Mouse (Mus musculus) thymus, postnatal 14 days (tissue): ENCODE results near the gene Ucp3.

Source experiments
- DNase-seq: peaks from one replicate; pipeline ENCODE4 v3.0.0; 2021

Ucp3 gene

DNA sequence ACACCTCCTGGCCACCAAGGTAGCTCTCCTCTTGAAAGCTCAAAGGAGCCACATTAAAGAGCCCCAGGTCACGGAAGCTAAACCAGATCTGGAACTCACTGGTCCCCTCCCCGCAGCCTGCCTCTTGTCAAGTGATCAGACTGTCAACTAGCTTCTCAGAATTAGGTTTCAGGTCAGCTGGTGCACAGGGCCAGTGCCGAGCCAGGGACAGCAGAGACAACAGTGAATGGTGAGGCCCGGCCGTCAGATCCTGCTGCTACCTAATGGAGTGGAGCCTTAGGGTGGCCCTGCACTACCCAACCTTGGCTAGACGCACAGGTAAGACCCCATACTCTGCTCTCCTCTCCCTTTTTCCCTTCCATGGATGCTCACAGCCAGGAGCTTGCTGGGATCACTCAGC lies at the start of gene Ucp3:
Gene Ucp3, plus strand, starts transcription at position 214 of the 400 bp plus-strand sequence.
- no peak for DNase-seq

DNA sequence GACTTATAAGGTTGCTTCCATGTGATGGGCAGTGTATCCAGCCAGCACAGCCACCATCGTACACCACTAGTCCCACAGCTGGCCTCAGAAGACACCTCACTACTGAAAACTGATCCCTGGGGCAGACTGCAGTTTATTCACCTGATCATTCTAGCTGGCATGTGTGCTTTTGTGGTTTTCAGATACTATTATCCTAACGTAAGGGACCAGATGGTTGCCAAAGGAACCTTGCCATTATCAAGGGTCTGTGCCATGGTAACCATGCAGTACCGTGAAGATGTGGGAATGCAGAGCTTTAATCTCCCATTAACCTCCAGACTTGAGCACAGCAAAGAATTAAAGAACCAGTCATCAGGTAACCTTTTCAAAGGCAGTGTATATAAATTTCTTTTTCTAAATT lies 47.0 kb upstream of the Ucp3 start:
- DNase-seq, result no peak

DNA sequence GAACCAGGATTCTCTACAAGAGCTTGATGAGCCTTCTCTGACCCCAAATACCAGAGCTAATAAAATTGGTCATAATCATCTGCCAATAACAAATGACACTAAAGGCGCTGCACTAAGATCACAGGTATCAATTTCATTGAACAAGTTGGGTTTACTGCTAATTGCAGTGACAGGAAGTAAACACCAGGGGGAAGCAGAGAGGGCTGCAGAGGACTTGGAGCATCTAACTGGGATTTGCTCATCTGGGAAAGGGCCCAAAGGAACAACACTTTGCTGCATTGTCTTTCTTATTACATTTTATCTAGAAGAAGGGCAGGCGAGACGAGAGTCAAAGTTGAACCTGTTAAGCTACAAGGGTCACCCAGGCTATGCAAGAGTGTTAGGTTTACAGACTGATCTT lies 43.7 kb upstream of the Ucp3 start:
- peak; percentile 58 for DNase-seq

DNA sequence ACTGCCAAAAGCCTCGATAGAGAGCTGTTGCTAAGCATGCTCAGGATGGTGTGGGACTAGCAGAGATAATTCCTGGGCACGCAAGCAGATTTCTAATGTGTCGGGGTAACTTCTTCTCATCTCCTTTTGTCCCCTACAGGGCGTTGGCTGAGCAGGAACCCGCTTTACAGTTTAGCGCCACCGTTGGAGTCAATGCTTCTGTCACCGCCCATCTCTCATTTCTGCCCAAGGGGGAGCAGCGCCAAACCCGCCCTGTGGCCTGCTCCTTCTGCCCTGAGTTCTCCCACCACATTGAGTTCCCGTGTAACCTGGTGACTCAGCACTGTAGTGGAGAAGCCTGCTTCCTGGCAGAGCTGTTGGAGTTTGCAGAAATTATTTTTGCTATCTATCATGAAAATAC lies 42.9 kb upstream of the Ucp3 start:
- DNase-seq, result no peak

DNA sequence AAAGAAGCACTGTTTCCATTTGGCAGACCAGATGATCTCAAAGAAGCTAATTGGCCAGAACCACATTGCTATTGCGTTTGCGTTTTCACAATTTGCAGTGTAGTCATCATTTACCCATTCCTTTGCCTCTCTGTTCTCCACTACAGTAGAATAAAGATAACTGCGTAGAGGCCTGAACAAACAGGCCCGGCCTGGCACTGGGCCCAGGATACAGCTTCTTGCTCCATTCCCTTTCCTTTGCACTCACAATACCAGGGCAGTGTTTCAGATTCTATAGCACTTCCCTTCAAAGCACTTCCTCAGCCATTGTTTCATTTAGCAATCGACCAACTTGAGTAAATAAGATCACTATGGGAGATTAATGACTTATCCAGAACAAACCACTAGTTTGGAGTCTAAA lies 41.7 kb upstream of the Ucp3 start:
- DNase-seq, result no peak

DNA sequence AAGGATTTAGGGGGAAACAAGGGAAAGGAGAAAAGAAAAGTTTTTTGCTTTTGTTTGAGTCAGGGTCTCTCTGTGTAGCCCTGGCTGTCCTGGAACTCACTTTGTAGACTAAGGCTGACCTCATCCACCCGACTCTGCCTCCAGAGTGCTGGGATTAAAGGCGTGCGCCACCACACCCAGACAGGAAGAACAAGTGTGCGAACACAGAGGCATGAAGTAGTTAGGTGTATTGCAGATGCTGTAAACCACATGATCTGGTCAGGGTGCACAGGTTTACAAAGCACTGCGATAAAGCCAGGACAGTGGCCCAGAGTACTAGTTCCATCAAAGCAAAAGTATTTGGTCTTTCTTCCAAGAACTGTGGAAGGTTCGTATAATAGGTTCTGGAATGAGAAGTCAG lies 39.5 kb upstream of the Ucp3 start:
- DNase-seq, result no peak

DNA sequence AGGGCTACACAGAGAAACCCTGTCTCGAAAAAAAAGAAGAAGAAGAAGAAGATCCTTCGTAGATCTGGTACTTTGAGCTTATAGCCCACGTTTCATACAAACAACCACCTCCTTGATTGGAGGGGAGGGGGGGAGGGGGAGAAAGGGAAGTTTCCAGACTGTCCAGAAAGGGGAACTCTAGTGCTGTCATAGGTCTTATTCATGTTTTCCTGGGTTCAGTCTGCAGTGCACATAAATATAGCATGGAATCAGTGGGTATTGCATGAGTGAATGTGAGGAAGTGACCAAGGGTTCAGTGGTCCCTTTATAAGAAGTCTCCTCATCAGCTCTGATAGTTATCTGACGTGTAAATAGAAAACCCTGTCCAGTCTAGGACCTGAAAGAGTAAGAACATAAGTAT lies 29.1 kb upstream of the Ucp3 start:
- no peak for DNase-seq

DNA sequence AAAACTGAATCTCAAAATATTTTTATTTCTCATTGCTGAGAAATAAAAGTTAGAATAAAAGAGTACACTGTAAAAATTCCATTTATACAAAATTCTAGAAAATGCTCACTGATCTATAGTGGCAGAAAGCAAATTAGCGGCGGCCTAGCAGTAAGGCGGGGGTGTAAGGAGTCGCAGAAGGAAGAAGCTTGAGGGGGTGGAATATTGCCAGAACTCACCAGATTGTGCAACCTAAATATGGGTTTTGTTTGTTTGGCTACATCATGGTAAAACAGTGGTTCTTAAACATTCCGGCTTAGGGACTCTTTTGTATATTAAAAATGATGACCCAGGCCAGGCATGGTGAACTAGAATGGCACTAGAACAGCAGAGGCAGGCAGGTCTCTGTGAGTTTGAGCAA lies 26.5 kb upstream of the Ucp3 start:
- no peak for DNase-seq

DNA sequence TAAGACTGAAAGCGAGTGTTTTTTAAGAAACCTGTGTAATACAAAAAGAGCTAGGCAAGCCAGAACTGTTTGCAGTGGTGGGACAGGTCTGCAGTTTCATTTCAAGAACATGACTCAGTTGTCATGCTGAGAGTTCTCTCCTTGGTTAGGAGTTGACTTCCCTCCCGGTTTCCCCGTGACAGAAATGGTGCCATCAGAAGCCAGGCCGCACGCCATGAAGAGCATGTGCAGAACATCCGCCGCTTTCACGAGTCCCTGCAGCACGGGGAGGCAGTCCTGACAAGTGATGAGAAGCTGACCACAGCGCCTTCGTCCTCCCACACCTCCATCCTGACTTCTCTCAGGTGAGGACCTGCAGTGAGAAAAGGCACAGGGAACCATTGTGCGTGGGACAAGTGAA lies 24.3 kb upstream of the Ucp3 start:
- no peak for DNase-seq

DNA sequence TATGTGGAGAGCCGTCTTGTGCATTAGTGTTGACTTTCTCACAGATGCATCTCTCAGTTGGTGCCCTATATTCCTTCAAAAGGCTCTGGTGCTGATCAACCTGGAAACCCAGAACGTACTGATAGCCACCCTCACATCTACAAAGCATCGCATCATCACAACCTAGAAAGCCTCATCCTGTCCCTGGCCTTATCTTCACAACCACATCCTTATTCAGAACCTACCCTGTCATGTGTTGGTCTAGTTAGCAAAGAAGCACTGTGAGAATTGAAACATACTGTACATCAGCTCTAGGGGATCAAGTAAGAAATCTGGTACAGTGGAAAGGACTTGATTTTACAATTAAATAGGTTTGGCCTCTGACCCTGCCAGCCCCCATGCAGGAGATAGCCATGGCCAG lies 23.8 kb upstream of the Ucp3 start:
- no peak for DNase-seq

DNA sequence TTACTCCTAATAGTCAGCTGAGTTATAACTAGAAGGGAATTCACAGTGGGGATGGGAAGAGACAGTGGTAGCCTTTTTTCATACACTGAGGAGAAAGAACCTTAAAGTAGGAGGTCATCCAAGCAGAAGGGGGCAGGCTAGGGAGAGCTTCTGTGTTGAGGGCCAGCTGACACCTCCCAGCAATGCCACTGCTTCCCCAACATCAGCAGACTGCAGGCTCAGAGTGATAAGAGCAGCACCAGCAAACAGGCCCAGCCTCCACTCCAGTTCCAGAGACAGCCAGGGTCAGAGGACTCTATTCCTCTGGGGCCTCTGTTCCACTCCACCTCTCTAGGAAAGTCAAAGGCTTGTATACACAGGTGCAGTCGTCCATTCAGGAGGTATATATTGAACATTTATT lies 14.6 kb upstream of the Ucp3 start:
- DNase-seq, result no peak

DNA sequence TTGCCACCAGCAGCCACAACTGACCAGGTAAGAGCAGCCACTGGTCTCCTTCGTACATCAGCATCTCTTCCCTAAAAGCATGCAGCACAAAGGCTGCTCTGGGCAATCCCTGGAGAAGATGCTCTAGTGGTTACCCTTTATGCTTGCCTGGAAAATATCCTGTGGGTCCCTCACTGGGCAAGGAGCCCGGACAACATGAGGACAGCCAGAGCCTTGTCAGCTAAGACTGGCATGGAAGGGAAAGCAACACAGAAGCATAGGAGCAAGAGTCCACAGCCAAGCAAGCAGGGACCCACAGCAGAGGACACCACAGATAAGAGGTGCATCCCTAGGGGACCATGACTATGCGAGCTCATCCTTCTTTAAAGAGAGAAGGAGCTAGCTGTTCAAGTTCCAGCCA lies 12.9 kb upstream of the Ucp3 start:
- DNase-seq, result no peak

DNA sequence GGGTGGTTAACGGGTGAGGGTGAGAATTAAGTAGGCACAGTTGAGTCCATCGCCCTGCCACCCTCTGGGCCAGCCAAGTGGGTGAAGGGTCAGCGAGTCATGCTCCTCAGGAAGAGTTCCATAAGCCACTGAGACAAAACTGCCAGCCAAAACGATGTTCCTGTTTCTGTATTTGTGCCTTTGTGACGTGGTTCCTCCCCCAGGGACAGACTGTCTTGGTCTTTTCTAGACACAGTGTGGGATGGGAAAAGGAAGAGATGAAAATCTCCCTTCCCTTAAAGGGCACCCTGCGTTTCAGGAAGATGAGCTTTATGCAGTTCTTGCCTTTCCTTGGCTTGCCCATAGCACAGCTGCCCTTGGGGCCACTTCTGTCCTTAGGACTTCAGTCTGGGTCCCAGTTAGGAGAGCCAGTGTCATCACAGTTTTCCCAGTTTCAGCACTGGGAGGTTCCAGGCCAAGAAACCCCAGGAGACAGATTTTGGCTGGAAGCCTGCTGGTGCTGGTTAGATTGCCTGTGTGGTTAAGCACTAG lies 11.1 kb upstream of the Ucp3 start:
- DNase-seq, result no peak

DNA sequence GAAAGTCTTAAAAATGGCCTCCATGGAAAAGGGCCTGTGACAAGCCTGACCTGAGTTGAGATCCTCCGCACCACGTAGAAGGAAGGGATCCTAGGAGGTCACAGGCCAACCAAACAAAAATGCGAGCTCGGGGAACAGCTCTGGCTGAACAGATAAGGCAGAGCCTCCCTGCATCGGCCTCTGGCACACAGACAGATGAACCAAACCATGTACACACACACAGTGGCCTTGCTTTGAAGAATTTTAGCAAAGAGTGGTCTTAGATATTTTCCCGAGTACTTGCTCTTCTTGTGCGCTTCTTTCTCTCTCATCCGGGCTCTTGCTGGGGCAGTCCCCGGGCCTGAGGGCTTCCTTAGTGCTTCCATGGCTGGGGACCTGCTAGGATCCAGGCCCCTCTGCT lies 9.6 kb upstream of the Ucp3 start:
- no peak for DNase-seq

DNA sequence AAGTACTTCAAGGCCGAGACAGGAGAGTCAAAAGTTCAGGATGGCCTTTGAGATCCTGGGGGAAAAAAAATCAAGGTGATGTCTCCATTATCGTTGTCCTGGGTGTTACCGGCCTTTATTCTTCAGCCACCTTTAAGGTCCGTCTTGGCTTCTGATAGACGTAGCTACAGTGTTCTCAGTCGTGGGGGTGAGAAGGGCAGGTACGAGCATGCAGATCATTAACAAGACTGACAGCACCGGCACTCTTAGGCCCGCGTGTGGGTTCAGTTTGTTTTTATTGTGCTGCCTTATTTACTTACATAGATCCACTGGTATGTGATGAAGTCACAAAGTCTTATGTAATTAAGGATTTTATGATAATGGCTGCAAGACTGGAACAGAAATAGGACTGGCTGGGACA lies 9.0 kb upstream of the Ucp3 start:
- no peak for DNase-seq

DNA sequence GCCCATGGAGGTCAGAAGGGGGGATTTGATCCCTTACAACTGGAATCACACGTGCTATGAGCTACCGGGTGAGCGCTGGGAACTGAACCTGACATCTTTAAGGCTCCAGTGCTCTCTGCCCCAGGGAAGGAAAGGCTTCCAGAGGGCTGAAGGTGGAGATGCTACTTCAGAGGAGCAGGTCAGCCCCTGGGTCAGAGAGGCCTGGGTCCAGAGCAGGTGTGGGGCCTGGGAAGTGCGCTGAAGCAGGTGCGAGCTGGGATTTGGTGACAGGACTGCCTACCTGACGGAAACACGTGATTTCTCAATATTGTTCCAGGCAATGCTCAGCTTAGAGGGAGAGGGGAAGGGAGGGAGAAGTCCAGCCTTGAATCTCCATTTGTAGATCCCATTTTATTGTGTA lies 8.5 kb upstream of the Ucp3 start:
- no peak for DNase-seq

DNA sequence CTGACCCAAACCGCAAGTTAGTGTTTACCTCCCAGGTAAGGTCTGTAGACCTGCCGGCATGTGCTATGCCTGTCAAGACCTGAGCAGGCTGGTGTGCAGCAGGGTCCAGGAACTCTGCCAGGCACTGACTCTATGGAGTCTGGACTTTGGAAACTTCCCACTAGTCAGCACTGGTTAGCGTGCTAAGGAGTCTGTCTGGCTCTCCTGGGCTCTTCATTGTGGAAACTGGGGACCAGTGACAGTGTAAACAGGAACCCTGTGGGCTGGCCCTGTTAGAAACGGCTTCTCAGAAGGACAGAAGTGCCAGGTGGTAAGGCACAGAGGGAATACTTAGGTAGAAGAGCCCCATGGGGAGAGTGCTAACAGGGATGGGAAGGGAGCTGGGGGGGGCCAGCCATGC lies 7.5 kb upstream of the Ucp3 start:
- DNase-seq, result no peak

DNA sequence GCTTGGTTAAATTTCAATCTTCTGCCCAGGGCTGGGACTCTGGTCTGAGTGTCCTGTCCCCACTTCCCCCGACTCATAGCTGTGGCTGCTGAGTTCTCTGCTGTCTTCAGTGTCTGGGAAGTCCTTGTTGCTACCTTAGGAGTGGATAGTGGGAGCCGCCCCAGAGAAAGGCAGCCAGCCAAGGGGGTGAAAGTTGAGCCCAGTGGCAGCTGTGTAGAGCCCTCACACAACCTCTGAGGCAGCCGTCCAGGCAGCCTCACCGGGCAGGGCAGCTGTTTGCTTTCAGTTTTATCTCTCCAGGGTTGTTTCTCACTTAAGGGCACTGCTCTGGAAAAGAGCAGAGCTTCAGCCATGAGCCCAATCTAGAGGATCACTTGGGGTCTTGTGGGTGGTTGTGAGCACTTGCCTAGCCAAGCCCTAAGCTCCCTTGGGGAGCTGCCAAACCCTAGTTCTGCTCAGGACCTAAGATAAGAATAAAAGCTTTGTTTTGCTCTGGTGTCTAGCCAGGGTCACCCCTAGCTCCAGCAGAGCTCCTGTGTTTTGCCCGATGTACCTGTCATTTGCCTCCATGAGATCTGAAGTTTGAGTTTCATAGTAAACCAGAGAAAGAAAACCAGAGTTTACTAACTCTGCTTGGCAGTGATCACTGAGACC lies 7.0 kb upstream of the Ucp3 start:
- DNase-seq, result no peak

DNA sequence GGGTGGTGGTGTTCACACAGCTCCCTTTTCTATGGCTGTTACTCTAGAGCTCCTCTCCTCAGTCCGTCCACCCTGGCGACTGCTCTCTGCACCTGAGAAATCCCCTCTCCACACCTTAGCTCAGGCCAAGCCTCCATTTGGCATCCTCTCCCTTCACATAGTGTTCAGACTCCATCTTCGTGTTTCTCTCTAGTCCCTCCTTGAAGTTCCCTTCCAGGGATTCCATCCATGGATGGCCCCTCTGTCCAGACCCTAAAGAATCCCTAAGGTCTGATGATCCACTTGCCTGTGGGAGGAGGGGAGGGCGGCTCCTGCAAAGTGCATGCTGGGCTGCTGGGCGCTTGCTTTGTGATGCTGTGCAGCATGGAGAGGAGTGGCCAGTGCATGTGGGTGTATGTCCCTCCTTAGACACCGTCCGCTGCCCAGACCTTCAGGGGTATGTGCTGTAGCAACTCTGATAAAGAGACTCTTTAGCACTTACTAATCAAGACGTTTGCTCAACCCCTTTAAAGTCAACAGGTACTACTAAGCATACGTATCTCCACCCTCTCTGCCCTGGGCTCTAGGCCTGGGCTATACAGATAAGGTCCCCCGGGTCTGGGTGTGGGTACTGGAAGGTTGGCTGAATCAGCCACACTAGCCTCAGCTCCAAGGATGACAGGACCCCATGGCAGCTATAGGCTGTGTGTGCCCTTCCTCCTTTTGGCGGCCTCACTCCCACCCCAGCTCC lies 5.8 kb upstream of the Ucp3 start:
- no peak for DNase-seq

DNA sequence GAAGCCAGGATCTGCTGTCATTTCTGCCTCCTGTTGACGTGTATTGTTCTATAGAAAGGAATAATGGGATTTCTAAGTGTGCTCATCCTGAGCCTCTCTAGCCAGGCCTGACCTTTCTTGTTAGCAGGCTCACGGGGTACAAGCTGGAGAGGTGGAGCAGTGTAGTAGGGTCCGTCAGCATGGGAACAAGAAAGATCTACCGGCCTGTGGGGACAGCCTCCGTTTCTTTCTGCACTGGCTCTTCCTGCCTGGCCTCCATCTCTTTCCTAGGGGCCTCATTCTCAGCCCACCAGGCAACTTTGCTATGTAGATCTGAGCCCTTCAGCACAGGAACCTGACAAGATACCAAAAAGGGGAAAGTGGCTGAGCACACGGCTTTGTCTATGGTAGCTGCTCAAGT lies 4.0 kb upstream of the Ucp3 start:
- DNase-seq, result no peak

DNA sequence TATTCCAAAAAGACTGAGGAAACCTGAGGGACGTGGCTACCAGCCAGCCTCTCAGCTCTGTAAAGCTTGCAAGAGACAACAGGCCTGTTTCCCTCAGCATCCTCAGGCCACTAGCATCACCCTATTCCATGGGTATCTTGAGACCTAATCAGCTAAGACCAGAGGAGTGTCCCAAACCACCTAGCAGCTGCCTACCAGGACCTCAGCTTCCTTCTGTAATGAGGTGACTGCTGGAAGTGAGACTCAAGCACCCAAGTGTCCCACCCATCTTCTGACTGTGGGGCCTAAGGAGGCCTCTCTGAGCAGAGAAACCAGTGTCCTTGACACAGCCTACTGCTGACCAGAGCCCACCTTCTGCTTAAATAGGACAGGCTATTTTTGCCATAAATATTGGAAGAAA lies 3.3 kb upstream of the Ucp3 start:
- no peak for DNase-seq

DNA sequence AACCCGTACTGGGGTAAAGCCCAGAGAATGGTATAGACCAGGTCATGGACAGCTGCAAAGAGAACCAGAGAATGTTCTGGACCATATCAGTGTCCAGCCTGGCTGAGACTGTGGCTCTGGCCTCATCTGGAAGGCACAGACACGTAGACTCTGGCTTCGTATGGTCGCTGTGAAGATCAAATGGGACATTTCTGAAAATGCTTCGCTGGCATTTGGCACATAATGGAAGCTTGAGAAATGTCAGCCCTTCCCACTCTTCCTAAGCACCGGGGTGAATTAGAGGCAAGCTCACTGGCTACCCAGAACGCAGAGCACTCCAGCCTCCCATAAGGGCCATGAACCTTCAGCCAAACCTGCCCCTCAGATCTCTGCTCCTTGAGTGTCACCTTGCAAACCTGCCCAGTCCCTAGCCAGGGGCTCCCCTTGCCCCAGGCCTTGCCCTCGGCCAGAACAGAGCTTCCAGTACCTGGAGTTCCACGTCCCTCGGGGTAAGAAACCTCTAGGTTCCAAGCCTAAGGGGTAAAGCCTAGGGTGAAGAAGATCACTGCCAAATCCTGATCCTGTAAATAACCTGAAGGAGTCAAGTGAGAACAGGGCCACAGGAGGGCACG lies 1.9 kb upstream of the Ucp3 start:
- DNase-seq, result no peak

DNA sequence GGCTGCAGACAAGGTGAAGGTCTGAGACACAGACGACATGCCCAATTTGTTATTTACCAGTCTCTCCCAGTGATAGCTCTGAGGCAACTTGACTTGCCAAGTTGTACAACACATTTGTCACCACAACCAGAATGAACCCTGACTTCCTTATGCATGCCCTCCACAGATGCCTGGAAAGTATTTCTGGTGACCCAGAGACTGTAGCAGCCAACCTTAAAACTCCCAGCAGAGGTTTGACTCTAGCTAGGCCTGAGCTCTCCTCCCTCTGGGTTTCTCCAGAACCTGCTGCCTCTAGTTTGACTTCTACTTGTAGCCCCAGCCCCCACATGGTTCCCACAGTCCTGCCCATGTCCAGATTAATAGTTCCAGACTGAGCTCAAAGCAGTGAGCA lies 1.4 kb upstream of the Ucp3 start:
- DNase-seq, result no peak

DNA sequence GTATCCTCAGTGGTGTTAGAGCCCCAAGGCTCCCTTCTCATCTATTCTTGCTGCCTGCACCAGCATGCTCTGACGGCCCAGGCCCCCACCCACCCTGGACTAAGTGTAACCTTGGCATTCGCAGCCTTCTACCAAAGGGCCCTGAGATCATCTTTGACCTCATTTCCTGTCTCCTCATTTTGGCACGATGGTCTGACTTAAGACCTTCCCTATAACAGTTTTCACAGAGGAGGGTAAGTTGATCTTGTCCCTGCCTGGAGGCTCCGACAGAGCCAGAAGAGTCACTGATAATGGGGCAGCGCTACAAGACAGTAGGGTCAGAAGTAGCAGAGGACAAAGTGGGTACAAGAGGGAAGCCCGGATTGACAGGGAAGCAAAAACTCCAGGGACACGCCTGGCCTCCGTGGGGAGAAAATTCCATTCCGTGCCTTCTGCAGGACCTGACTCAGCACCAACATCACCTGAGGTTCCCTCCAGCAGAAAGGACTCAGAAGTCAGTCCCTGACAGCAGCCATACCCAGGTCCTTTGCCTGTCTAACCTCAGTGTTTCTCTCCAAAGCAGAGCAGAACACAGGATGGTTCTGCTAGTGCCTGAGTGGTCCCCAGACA lies 1.2 kb downstream of the Ucp3 start:
- no peak for DNase-seq
